Mouse (Mus musculus) liver, embryonic 15.5 days (tissue): ENCODE data around the gene Hid1. TPM values are rescaled to one million over a fixed set of nuclear protein-coding genes. Genes with fewer than 3 reads are reported as not detected.

Experiments
- ATAC-seq: fragments of 200-750 bp; cut with Nextera tagmentation; 2 replicates; pipeline ENCODE4 v1.8.0; 2017; ENCODE audit warnings: moderate number of reproducible peaks, mild to moderate bottlenecking, moderate library complexity; ENCODE audit not compliant: insufficient read depth
- H3K27ac ChIP-seq: fragments of 300-500 bp; sonication (generic); replicated peaks from 2 replicates; pipeline ENCODE4 v1.5.1; 2015; ENCODE audit warnings: mild to moderate bottlenecking, inconsistent platforms
- H3K27me3 ChIP-seq: fragments of 300-500 bp; sonication (generic); 2 replicates; pipeline ENCODE4 v1.6.1; 2015; ENCODE audit warnings: mild to moderate bottlenecking, inconsistent platforms
- H3K36me3 ChIP-seq: fragments of 300-500 bp; sonication (generic); replicated peaks from 2 replicates; pipeline ENCODE4 v1.6.1; 2015; ENCODE audit warnings: moderate library complexity, mild to moderate bottlenecking, inconsistent platforms
- H3K4me1 ChIP-seq: fragments of 300-500 bp; sonication (generic); replicated peaks from 2 replicates; pipeline ENCODE4 v1.6.1; 2015; ENCODE audit warnings: inconsistent platforms
- H3K4me2 ChIP-seq: fragments of 300-500 bp; sonication (generic); 2 replicates; pipeline ENCODE4 v1.6.1; 2015; ENCODE audit warnings: moderate library complexity, mild to moderate bottlenecking, inconsistent platforms
- H3K4me3 ChIP-seq: fragments of 300-500 bp; sonication (generic); replicated peaks from 2 replicates; pipeline ENCODE4 v1.5.1; 2015; ENCODE audit warnings: mild to moderate bottlenecking, inconsistent platforms
- H3K9ac ChIP-seq: fragments of 300-500 bp; sonication (generic); 2 replicates; pipeline ENCODE4 v1.6.1; 2015; ENCODE audit warnings: moderate library complexity, mild to moderate bottlenecking, inconsistent platforms
- H3K9me3 ChIP-seq: fragments of 300-500 bp; sonication (generic); replicated peaks from 2 replicates; pipeline ENCODE4 v1.6.1; 2016; ENCODE audit warnings: inconsistent platforms
- whole genome bisulfite sequencing: fragments of 180-500 bp; shearing (Covaris S2); methylation state at CpG from one replicate; pipeline ENCODE4 v1.1.7; 2015; ENCODE audit warnings: mixed read lengths; ENCODE audit not compliant: insufficient replicate concordance; 5-methylcytosine and 5-hydroxymethylcytosine counted together
- polyA plus RNA-seq: library from polyadenylated mRNA; unstranded; fragments of >200 nt; fragmentation: Nextera tagmentation; extraction: Ambion mirVana; gene quantifications from 2 replicates; pipeline ENCODE4 v1.2.1, GENCODE M21; 2015

The Hid1 gene
- polyA plus RNA-seq: 1.1 and 1.5 TPM in 2 replicates

- H3K27me3 ChIP-seq: peaks cover 88% of the 10 kb centered on the region
- H3K27ac ChIP-seq: no peak within 1 kb of the TSS
- no peaks in the 10 kb centered on the region for H3K36me3 ChIP-seq
- under 1% methylated on average over 39 of the region's 39 CpGs for WGBS
- peak within 1 kb of the TSS; percentile 69 for H3K4me2 ChIP-seq
- H3K4me3 ChIP-seq: peak within 1 kb of the TSS; percentile 48
- H3K4me1 ChIP-seq: peaks cover 12% of the 10 kb centered on the region
- H3K9me3 ChIP-seq: no peaks in the 10 kb centered on the region
- ATAC-seq: 0 out of 2 replicates have a peak, but pooled peaks have one; percentile 37
- no peak within 1 kb of the TSS for H3K9ac ChIP-seq
These were observed at the start of gene Hid1 for GRCm38 (mm10) chr11:115367395-115367944. Gene Hid1 (minus strand): TSS chr11:115367756.

DNA sequence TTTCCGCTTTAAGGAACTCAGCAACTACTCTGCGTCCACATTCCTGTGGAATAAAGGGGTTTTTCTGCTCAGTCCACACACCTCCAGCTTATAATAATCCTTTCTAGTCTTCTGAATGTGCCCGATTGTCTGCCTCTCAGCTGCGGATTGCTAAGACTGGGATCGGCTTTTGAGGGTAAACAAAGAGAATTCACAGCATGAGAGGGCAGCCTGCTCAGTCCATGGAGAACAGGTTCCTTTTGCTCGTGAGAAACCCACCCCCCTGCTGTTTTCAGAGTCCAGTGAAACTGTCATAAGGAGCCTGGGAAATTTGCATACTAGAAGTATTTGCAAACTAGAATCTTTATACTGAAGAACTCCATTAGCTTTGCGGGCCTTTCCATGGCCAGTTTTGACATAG, 42.0 kb upstream of the Hid1 start:
- Histone ChIP-seq H3K27me3 (no peaks in the 10 kb centered on the region), H3K36me3 (peaks cover 44% of the 10 kb centered on the region), H3K9ac (no peak overlapping the region), H3K4me1 (peaks cover 46% of the 10 kb centered on the region), H3K4me2 (no peak overlapping the region), H3K27ac (no peak overlapping the region), H3K4me3 (no peak overlapping the region), H3K9me3 (no peaks in the 10 kb centered on the region)
- ATAC-seq: no peak
- 83% methylated on average over 7 of the region's 7 CpGs for WGBS

DNA sequence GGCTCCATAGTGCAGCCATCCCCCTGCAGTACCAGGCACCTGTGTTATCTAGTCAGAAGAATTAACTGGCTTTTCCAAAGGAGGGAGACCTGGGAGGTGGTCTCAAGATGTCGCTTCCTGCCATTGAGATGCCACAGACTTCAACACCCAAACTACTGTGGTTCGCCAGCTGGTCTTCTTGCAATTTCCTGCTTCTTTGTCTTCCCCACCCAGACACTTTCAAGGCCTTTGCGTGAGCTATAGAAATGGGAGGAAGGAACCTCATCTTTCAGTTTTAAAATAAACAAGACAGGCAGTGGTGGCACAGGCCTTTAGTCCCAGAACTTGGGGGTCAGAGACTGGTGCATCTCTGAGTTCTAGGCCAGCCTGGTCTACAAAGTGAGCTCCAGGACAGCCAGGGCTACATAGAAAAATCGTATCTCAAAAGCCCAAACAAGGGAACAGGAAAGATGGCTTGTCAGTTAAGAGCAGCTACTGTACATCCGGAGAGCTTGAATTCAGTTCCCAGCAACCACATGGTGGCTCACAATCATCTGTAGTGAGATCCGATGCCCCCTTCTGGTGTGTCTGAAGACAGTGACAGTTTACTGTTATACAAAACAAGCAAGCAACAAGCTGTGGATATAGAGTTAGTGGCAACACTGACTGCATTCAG, 40.8 kb upstream of the Hid1 start:
- Histone ChIP-seq H3K27ac (peak overlapping the region; percentile 33; the same call in 1 of the 2 replicates), H3K4me3 (no peak overlapping the region), H3K9ac (no peak overlapping the region), H3K27me3 (no peaks in the 10 kb centered on the region), H3K4me2 (no peak overlapping the region), H3K9me3 (no peaks in the 10 kb centered on the region), H3K4me1 (peaks cover 47% of the 10 kb centered on the region), H3K36me3 (peaks cover 44% of the 10 kb centered on the region)
- WGBS: 53% methylated on average over 6 of the region's 6 CpGs
- ATAC-seq: no peak

GRCm38 (mm10) chr11:115406858-115407401, 39.4 kb upstream of the Hid1 start:
- Histone ChIP-seq H3K27ac (no peak overlapping the region), H3K4me3 (no peak overlapping the region), H3K4me2 (no peak overlapping the region), H3K27me3 (no peaks in the 10 kb centered on the region), H3K9me3 (no peaks in the 10 kb centered on the region), H3K9ac (no peak overlapping the region), H3K4me1 (peaks cover 37% of the 10 kb centered on the region), H3K36me3 (peaks cover 44% of the 10 kb centered on the region)
- ATAC-seq: no peak
- WGBS: 82% methylated on average over 17 of the region's 17 CpGs

DNA sequence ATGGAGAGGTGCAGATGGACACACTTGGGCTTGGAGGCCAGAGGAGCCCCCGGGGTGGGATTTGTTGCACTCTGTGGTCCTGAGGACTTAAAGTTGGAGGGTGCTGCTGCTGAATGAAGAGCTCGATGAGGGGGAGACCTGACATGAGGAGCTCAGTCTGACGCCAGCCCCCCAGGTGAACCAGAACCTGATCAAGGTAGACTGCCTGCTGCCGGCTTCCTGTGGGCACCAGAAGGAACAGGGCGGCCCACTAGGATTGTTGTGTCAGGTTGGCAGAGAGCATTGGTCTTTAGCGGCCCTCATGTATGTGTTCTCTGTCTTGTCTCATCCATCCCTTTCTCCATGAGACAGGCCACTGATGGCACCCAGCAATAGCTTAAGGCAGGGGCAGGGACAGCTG, 38.2 kb upstream of the Hid1 start:
- no peak overlapping the region for H3K4me2 ChIP-seq
- H3K27ac ChIP-seq: no peak overlapping the region
- no peak overlapping the region for H3K9ac ChIP-seq

DNA sequence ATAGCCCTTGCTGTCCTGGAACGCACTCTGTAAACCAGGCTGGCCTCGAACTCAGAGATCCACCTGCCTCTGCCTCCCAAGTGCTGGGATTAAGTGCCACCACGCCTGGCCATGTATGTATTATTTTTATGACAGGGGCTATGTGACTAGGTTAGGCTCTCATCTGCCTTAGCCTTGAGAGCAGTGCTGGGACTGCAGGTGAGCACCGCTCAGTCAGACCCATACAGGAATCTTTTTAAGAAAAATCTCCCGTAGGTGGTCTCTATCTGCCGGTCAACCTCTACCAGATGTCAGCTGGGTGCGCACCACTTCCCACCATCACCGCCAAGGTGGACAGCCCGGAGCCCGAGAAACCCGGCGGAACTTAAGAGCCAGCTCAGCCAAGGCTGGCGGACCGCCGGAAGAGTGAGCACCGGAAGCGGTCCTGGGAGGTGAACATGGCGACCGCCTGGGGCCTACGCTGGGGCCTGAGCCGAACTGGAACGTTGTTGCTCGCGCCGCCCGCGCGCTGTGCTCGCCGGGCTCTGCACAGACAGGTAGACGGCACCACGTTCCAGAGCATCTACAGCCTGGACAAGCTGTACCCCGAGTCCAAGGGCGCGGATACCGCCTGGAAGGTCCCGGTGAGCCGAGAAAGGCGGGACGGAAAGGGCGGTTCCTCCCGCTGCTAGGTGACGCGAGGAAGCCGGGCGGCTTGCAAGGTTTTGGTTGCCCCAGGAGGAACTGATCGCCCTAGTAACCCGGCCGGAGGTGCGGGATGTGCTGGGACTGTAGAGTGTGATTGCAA, 36.0 kb upstream of the Hid1 start, which contains the start of gene Mrpl58:
Mrpl58 (plus strand) TSS at position 415 of the 787 bp plus-strand sequence.
- Histone ChIP-seq H3K4me1 (peaks cover 27% of the 10 kb centered on the region), H3K27ac (peak within 1 kb of the TSS; percentile 85), H3K27me3 (0 out of 2 replicates have a peak, but pooled peaks cover 4% of the 10 kb centered on the region), H3K9me3 (no peaks in the 10 kb centered on the region), H3K36me3 (peaks cover 23% of the 10 kb centered on the region), H3K4me2 (peak within 1 kb of the TSS; percentile 90), H3K9ac (peak within 1 kb of the TSS; percentile 87), H3K4me3 (peak within 1 kb of the TSS; percentile 94)
- ATAC-seq: peak; percentile 91
- WGBS: 3% methylated on average over 50 of the region's 50 CpGs

More for the DNA sequence above, 38.2 kb upstream of the Hid1 start:
- 89% methylated on average over 6 of the region's 6 CpGs for WGBS
- Histone ChIP-seq H3K27me3 (0 out of 2 replicates have a peak, but pooled peaks cover 4% of the 10 kb centered on the region), H3K4me3 (no peak overlapping the region), H3K9me3 (no peaks in the 10 kb centered on the region), H3K4me1 (peaks cover 27% of the 10 kb centered on the region), H3K36me3 (peaks cover 38% of the 10 kb centered on the region)
- ATAC-seq: no peak

- no peak overlapping the region for H3K4me3 ChIP-seq
- no peaks in the 10 kb centered on the region for H3K36me3 ChIP-seq
- 50% methylated on average over 11 of the region's 11 CpGs for WGBS
- H3K4me2 ChIP-seq: no peak overlapping the region
- H3K4me1 ChIP-seq: peaks cover 20% of the 10 kb centered on the region
- no peak overlapping the region for H3K9ac ChIP-seq
- ATAC-seq: no peak
- peaks cover 10% of the 10 kb centered on the region; the same call in 1 of the 2 replicates for H3K27me3 ChIP-seq
- H3K9me3 ChIP-seq: no peaks in the 10 kb centered on the region
- no peak overlapping the region for H3K27ac ChIP-seq
These were observed 33.3 kb upstream of the Hid1 start for GRCm38 (mm10) chr11:115400630-115401391.

GRCm38 (mm10) chr11:115400126-115400525, 32.6 kb upstream of the Hid1 start:
- H3K4me3 ChIP-seq: no peak overlapping the region
- 60% methylated on average over 3 of the region's 3 CpGs for WGBS
- H3K4me2 ChIP-seq: no peak overlapping the region
- H3K4me1 ChIP-seq: peaks cover 20% of the 10 kb centered on the region
- peaks cover 17% of the 10 kb centered on the region for H3K27me3 ChIP-seq
- no peaks in the 10 kb centered on the region for H3K36me3 ChIP-seq
- ATAC-seq: no peak
- H3K9me3 ChIP-seq: no peaks in the 10 kb centered on the region
- H3K9ac ChIP-seq: no peak overlapping the region
- no peak overlapping the region for H3K27ac ChIP-seq

DNA sequence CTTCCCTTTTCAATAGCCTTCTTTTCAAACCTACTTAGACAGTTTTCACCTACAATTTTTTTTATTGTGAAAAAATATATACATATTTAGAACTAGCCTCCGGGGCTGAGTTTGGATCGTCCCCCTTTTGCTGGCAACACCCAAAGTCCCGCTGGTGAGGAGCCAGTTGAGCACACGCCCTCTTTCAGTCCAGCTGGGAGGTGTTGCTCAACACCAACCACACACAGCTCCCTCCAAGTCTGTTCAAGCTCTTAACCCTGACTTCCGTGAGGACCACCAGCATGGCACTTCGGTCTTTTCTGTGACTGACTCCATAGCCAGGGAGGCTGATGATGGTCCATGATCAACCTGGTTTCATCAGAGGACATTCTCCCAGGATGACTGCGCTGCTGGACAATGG, 30.5 kb upstream of the Hid1 start:
- Histone ChIP-seq H3K4me1 (peaks cover 1% of the 10 kb centered on the region), H3K4me2 (no peak overlapping the region), H3K27ac (no peak overlapping the region), H3K27me3 (peaks cover 38% of the 10 kb centered on the region), H3K36me3 (no peaks in the 10 kb centered on the region), H3K9me3 (no peaks in the 10 kb centered on the region), H3K4me3 (no peak overlapping the region), H3K9ac (no peak overlapping the region)
- no peak for ATAC-seq
- WGBS: 43% methylated on average over 7 of the region's 7 CpGs

GRCm38 (mm10) chr11:115393721-115394325, 26.3 kb upstream of the Hid1 start:
- H3K9ac ChIP-seq: no peak overlapping the region
- H3K4me1 ChIP-seq: no peaks in the 10 kb centered on the region
- H3K4me3 ChIP-seq: no peak overlapping the region
- H3K27ac ChIP-seq: no peak overlapping the region
- no peaks in the 10 kb centered on the region for H3K36me3 ChIP-seq
- no peak for ATAC-seq
- H3K4me2 ChIP-seq: peak overlapping the region; percentile 38
- no peaks in the 10 kb centered on the region for H3K9me3 ChIP-seq
- peaks cover 33% of the 10 kb centered on the region for H3K27me3 ChIP-seq
- 66% methylated on average over 34 of the region's 34 CpGs for WGBS
